Mouse (Mus musculus): ENCODE results near the gene Ap1ar. TPM values are rescaled to one million over a fixed set of nuclear protein-coding genes. Genes with fewer than 3 reads are reported as not detected.

The Ap1ar gene
- polyA plus RNA-seq, 1 experiment from 2014 or later, result 64.8 TPM

DNA sequence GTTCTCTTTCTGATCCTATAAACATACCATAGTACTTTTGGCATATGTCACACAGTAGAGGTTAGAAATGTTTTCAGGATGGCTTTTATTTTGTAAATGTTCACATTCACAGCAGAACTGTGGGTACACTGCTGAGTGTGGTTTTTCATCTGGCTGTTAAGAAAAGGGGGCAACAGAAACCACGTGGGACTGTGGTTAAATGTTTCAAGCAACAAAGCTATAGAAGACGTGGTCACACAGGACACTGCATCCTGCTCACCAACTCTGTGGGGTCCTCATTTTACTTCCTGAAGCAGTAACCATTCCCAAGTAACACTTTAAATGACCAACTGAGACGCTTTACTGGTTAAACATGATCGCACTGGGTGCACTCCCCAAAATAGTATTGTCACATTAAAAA lies 25.2 kb upstream of the Ap1ar start:
- 71% methylated on average over 4 of the region's 4 CpGs for WGBS
- ATAC-seq (ENCODE audit: insufficient number of reproducible peaks, insufficient read depth, low FRiP score, low TSS enrichment, low read depth), result no peak
- no peak overlapping the region for H3K4me3 ChIP-seq (replicated peaks)

GRCm38 (mm10) chr3:127861340-127861739 lies 24.0 kb upstream of the Ap1ar start:
- Histone ChIP-seq H3K27me3 (no peaks in the 10 kb centered on the region), H3K4me3 (replicated peaks) (no peak overlapping the region), H3K9ac (replicated peaks) (no peak overlapping the region), H3K36me3 (no peaks in the 10 kb centered on the region), H3K4me2 (no peak overlapping the region), H3K4me1 (replicated peaks) (no peaks in the 10 kb centered on the region), H3K9me3 (no peaks in the 10 kb centered on the region), H3K27ac (no peak overlapping the region)
- WGBS, result 86% methylated on average over 11 of the region's 11 CpGs
- ATAC-seq (ENCODE audit: insufficient number of reproducible peaks, insufficient read depth, low FRiP score, low TSS enrichment, low read depth), result no peak

More for the DNA sequence above, 25.2 kb upstream of the Ap1ar start:
- Histone ChIP-seq H3K36me3 (no peaks in the 10 kb centered on the region), H3K4me1 (replicated peaks) (no peaks in the 10 kb centered on the region), H3K27ac (no peak overlapping the region), H3K9ac (replicated peaks) (no peak overlapping the region), H3K9me3 (no peaks in the 10 kb centered on the region), H3K27me3 (no peaks in the 10 kb centered on the region), H3K4me2 (no peak overlapping the region)

- Histone ChIP-seq H3K4me2 (no peak overlapping the region), H3K27me3 (0 out of 2 replicates have a peak, but pooled peaks cover 5% of the 10 kb centered on the region), H3K9me3 (no peaks in the 10 kb centered on the region), H3K36me3 (no peaks in the 10 kb centered on the region), H3K27ac (no peak overlapping the region), H3K4me1 (replicated peaks) (no peaks in the 10 kb centered on the region), H3K9ac (replicated peaks) (no peak overlapping the region), H3K4me3 (replicated peaks) (no peak overlapping the region)
- WGBS, result 25% methylated on average over 15 of the region's 15 CpGs
- no peak for ATAC-seq (ENCODE audit: insufficient number of reproducible peaks, insufficient read depth, low FRiP score, low TSS enrichment, low read depth)
Measured at GRCm38 (mm10) chr3:127853431-127854206, 16.3 kb upstream of the Ap1ar start.

GRCm38 (mm10) chr3:127852722-127853121 lies 15.4 kb upstream of the Ap1ar start:
- Histone ChIP-seq H3K9ac (replicated peaks) (no peak overlapping the region), H3K36me3 (no peaks in the 10 kb centered on the region), H3K4me1 (replicated peaks) (no peaks in the 10 kb centered on the region), H3K4me3 (replicated peaks) (no peak overlapping the region), H3K9me3 (no peaks in the 10 kb centered on the region), H3K4me2 (no peak overlapping the region), H3K27ac (no peak overlapping the region), H3K27me3 (0 out of 2 replicates have a peak, but pooled peaks cover 5% of the 10 kb centered on the region)
- 77% methylated on average over 9 of the region's 9 CpGs for WGBS
- ATAC-seq (ENCODE audit: insufficient number of reproducible peaks, insufficient read depth, low FRiP score, low TSS enrichment, low read depth), result no peak

DNA sequence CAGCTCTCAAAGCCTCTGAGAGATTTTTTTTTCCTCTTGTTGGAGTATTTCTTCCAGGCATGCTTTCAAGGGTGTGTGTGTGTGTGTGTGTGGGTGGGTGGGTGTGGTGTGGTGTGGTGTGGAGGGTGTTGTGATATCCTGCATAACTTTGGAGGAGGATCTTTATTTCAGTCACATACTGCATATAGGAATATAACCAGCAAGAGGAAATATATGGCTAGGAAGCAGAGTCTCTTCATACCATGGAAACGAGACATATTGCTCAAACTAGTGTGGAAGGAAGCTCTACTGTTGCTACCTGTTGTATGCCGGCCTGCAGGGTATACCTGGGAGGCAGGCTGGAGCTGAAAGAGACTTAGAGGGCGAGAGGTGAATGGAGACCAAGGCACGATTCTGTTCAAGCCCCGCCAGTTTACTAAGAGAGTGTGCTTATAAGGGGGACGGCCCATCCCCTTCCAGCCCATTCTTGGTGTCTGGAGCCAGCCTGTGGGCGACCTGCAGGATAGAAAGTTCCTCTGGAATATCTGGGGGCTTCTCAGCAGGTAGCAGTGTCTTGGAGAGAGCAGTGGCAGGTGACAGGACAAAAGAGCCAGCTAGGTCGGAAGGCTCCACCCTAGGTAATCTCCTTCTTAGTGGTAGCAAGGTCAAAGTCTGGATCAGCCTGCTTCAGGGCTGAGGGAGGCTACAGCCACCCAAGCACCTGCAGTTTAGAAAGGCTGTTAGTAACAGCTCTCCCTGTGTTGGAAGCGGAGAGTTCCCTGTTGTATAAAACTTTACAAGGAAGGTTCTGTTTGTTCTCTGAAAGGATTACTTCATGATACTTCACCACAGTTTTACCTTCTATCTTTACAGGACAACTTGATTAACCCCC lies 13.7 kb upstream of the Ap1ar start:
- Histone ChIP-seq H3K4me3 (replicated peaks) (no peak overlapping the region), H3K4me2 (no peak overlapping the region), H3K36me3 (no peaks in the 10 kb centered on the region), H3K9ac (replicated peaks) (no peak overlapping the region), H3K4me1 (replicated peaks) (no peaks in the 10 kb centered on the region), H3K27ac (no peak overlapping the region), H3K27me3 (peaks cover 5% of the 10 kb centered on the region; the same call in 1 of the 2 replicates), H3K9me3 (peaks cover 3% of the 10 kb centered on the region; the same call in 1 of the 2 replicates)
- ATAC-seq (ENCODE audit: insufficient number of reproducible peaks, insufficient read depth, low FRiP score, low TSS enrichment, low read depth), result no peak
- 64% methylated on average over 9 of the region's 9 CpGs for WGBS

GRCm38 (mm10) chr3:127849922-127850321 lies 12.6 kb upstream of the Ap1ar start:
- no peak overlapping the region for H3K4me3 ChIP-seq (replicated peaks)
- H3K27me3 ChIP-seq, result peaks cover 5% of the 10 kb centered on the region; the same call in 1 of the 2 replicates
- no peak overlapping the region for H3K9ac ChIP-seq (replicated peaks)
- ATAC-seq (ENCODE audit: insufficient number of reproducible peaks, insufficient read depth, low FRiP score, low TSS enrichment, low read depth), result no peak
- H3K27ac ChIP-seq, result no peak overlapping the region
- H3K36me3 ChIP-seq, result no peaks in the 10 kb centered on the region
- WGBS, result 85% methylated on average over 5 of the region's 5 CpGs
- no peaks in the 10 kb centered on the region for H3K4me1 ChIP-seq (replicated peaks)
- H3K9me3 ChIP-seq, result peaks cover 6% of the 10 kb centered on the region; the same call in 1 of the 2 replicates
- H3K4me2 ChIP-seq, result no peak overlapping the region

- Histone ChIP-seq H3K9ac (replicated peaks) (no peak overlapping the region), H3K4me2 (no peak overlapping the region), H3K27me3 (peaks cover 5% of the 10 kb centered on the region; the same call in 1 of the 2 replicates), H3K27ac (no peak overlapping the region), H3K9me3 (peaks cover 6% of the 10 kb centered on the region; the same call in 1 of the 2 replicates), H3K4me1 (replicated peaks) (no peaks in the 10 kb centered on the region), H3K4me3 (replicated peaks) (no peak overlapping the region), H3K36me3 (no peaks in the 10 kb centered on the region)
- WGBS, result 84% methylated on average over 11 of the region's 11 CpGs
- ATAC-seq (ENCODE audit: insufficient number of reproducible peaks, insufficient read depth, low FRiP score, low TSS enrichment, low read depth), result no peak
Measured at GRCm38 (mm10) chr3:127848088-127848808, 10.9 kb upstream of the Ap1ar start.

DNA sequence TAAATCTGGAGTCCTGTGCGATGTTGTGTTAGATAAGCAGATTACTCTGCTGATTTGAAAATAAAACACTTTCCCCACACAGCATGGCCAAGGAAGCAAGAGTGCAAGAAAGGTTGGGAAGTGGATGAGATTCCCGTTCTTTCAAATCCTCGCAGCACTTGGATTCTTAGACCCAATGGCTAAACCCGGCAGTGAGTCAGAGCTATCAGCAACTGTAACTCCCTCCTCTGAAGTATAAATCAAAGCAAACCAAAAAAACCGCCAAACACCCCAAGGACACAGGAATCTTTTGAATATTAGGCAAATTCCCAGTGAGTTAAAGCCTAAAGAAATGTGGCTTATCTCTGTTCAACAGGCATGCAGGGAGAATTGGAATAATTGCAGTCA lies 6.6 kb upstream of the Ap1ar start:
- no peak for ATAC-seq (ENCODE audit: insufficient number of reproducible peaks, insufficient read depth, low FRiP score, low TSS enrichment, low read depth)
- Histone ChIP-seq H3K4me2 (no peak overlapping the region), H3K27me3 (no peaks in the 10 kb centered on the region; the same call in 1 of the 2 replicates), H3K9me3 (peaks cover 6% of the 10 kb centered on the region; the same call in 1 of the 2 replicates), H3K4me3 (replicated peaks) (no peak overlapping the region), H3K9ac (replicated peaks) (no peak overlapping the region), H3K36me3 (no peaks in the 10 kb centered on the region), H3K27ac (no peak overlapping the region), H3K4me1 (replicated peaks) (no peaks in the 10 kb centered on the region)
- WGBS, result 86% methylated on average over 5 of the region's 5 CpGs

- Histone ChIP-seq H3K9ac (replicated peaks) (no peak overlapping the region), H3K4me2 (no peak overlapping the region), H3K4me3 (replicated peaks) (no peak overlapping the region), H3K27me3 (no peaks in the 10 kb centered on the region; the same call in 1 of the 2 replicates), H3K4me1 (replicated peaks) (no peaks in the 10 kb centered on the region), H3K36me3 (no peaks in the 10 kb centered on the region), H3K9me3 (peaks cover 6% of the 10 kb centered on the region; the same call in 1 of the 2 replicates), H3K27ac (no peak overlapping the region)
- ATAC-seq (ENCODE audit: insufficient number of reproducible peaks, insufficient read depth, low FRiP score, low TSS enrichment, low read depth), result no peak
- WGBS, result 79% methylated on average over 2 of the region's 2 CpGs
Measured at GRCm38 (mm10) chr3:127843324-127843940, 6.1 kb upstream of the Ap1ar start.

- no peak overlapping the region for H3K4me3 ChIP-seq (replicated peaks)
- ATAC-seq (ENCODE audit: insufficient number of reproducible peaks, insufficient read depth, low FRiP score, low TSS enrichment, low read depth), result no peak
- peaks cover 6% of the 10 kb centered on the region; the same call in 1 of the 2 replicates for H3K9me3 ChIP-seq
- WGBS, result 82% methylated on average over 8 of the region's 8 CpGs
- H3K4me1 ChIP-seq (replicated peaks), result no peaks in the 10 kb centered on the region; the same call in 1 of the 2 replicates
- no peak overlapping the region for H3K9ac ChIP-seq (replicated peaks)
- H3K4me2 ChIP-seq, result no peak overlapping the region
- H3K36me3 ChIP-seq, result no peaks in the 10 kb centered on the region
- H3K27me3 ChIP-seq, result no peaks in the 10 kb centered on the region; the same call in 1 of the 2 replicates
- no peak overlapping the region for H3K27ac ChIP-seq
Measured at GRCm38 (mm10) chr3:127841926-127842325, 4.6 kb upstream of the Ap1ar start.

Measured in limb, embryonic 12.5 days (tissue).